Mouse (Mus musculus) intestine, postnatal 0 days (tissue): ENCODE measurements around the gene Gtf2a1. TPM values are rescaled to one million over a fixed set of nuclear protein-coding genes. Genes with fewer than 3 reads are reported as not detected.
"Not testable (repeated sequence)": the region's sequence is repeated elsewhere in the genome, so short reads cannot be mapped to it uniquely, and the experiment has no call there.

Experiments
- ATAC-seq: fragments of 200-750 bp; cut with Nextera tagmentation; 2 replicates; pipeline ENCODE4 v1.8.0; 2017; ENCODE audit warnings: mild to moderate bottlenecking, moderate TSS enrichment, moderate library complexity
- H3K27ac ChIP-seq: fragments of 300-500 bp; sonication (generic); 2 replicates; pipeline ENCODE4 v1.5.1; 2014; ENCODE audit warnings: mild to moderate bottlenecking, low read depth, low read length, moderate library complexity
- H3K27me3 ChIP-seq: fragments of 300-500 bp; sonication (generic); replicated peaks from 2 replicates; pipeline ENCODE4 v1.6.1; 2014; ENCODE audit warnings: low read length, mixed read lengths; ENCODE audit not compliant: control insufficient read depth, insufficient read depth
- H3K36me3 ChIP-seq: fragments of 300-500 bp; sonication (generic); 2 replicates; pipeline ENCODE4 v1.6.1; 2014; ENCODE audit warnings: mild to moderate bottlenecking, moderate library complexity; ENCODE audit not compliant: control insufficient read depth, insufficient read depth
- H3K4me1 ChIP-seq: fragments of 300-500 bp; sonication (generic); replicated peaks from 2 replicates; pipeline ENCODE4 v1.6.1; 2014; ENCODE audit warnings: antibody characterized with exemption, low read length, mixed read lengths; ENCODE audit not compliant: control insufficient read depth, insufficient read depth
- H3K4me2 ChIP-seq: fragments of 300-500 bp; sonication (generic); replicated peaks from 2 replicates; pipeline ENCODE4 v1.6.1; 2014; ENCODE audit warnings: low read depth, mild to moderate bottlenecking, moderate library complexity
- H3K4me3 ChIP-seq: fragments of 300-500 bp; sonication (generic); 2 replicates; pipeline ENCODE4 v1.5.1; 2014; ENCODE audit warnings: low read depth, low read length
- H3K9ac ChIP-seq: fragments of 300-500 bp; sonication (generic); 2 replicates; pipeline ENCODE4 v1.6.1; 2014; ENCODE audit warnings: mild to moderate bottlenecking, low read depth, low read length
- H3K9me3 ChIP-seq: fragments of 300-500 bp; sonication (generic); 2 replicates; pipeline ENCODE4 v1.6.1; 2016; ENCODE audit warnings: mixed run types; ENCODE audit not compliant: control insufficient read depth
- CTCF ChIP-seq: sonication (generic); IDR thresholded peaks from 2 replicates; pipeline ENCODE4 v1.5.1; 2016; ENCODE audit warnings: low read depth, mild to moderate bottlenecking, control low read depth, antibody characterized with exemption, moderate library complexity
- WGBS: fragments of 180-500 bp; shearing (Covaris S2); extraction: QIAGEN DNeasy Blood & Tissue Kit; methylation state at CpG from one replicate; pipeline ENCODE4 v1.1.7; 2014; 5-methylcytosine and 5-hydroxymethylcytosine counted together
- polyA plus RNA-seq: library from polyadenylated mRNA; unstranded; fragments of >200 nt; fragmentation: Nextera tagmentation; extraction: Ambion mirVana; gene quantifications from 2 replicates; pipeline ENCODE4 v1.2.1, GENCODE M21; 2015

Gene Gtf2a1
- polyA plus RNA-seq, 1 experiment from 2014 or later, result 15.3 TPM

- Histone ChIP-seq H3K27me3 (no peaks in the 10 kb centered on the region), H3K4me3 (no peak overlapping the region), H3K27ac (no peak overlapping the region), H3K4me1 (no peaks in the 10 kb centered on the region), H3K36me3 (peaks cover 52% of the 10 kb centered on the region), H3K9ac (no peak overlapping the region), H3K9me3 (no peaks in the 10 kb centered on the region), H3K4me2 (no peak overlapping the region)
- no peak for ATAC-seq
- 91% methylated on average over 4 of the region's 4 CpGs for WGBS
- no peak for TF ChIP-seq CTCF
These were observed 23.1 kb downstream of the Gtf2a1 start for GRCm38 (mm10) chr12:91567145-91567544.

GRCm38 (mm10) chr12:91558152-91558551 lies 32.1 kb downstream of the Gtf2a1 start:
- H3K9ac ChIP-seq, H3K4me1 ChIP-seq, H3K36me3 ChIP-seq, H3K4me2 ChIP-seq, H3K9me3 ChIP-seq, ATAC-seq, H3K4me3 ChIP-seq, H3K27me3 ChIP-seq, H3K27ac ChIP-seq: not testable (repeated sequence)
- WGBS, result 97% methylated on average over 4 of the region's 4 CpGs

- not testable (repeated sequence) for H3K4me3 ChIP-seq, H3K27me3 ChIP-seq, H3K4me1 ChIP-seq, H3K4me2 ChIP-seq, H3K27ac ChIP-seq, H3K36me3 ChIP-seq, H3K9ac ChIP-seq, H3K9me3 ChIP-seq
- WGBS, result 71% methylated on average over 8 of the region's 8 CpGs
- ATAC-seq, result peak; percentile 82
These were observed 32.8 kb downstream of the Gtf2a1 start for GRCm38 (mm10) chr12:91557358-91558005.

GRCm38 (mm10) chr12:91551773-91552526 lies 38.3 kb downstream of the Gtf2a1 start:
- peak; percentile 70; the same call in 1 of the 2 replicates for ATAC-seq
- Histone ChIP-seq H3K27ac (no peak overlapping the region), H3K27me3 (no peaks in the 10 kb centered on the region), H3K9ac (no peak overlapping the region), H3K9me3 (no peaks in the 10 kb centered on the region), H3K4me1 (0 out of 2 replicates have a peak, but pooled peaks cover 3% of the 10 kb centered on the region), H3K4me2 (no peak overlapping the region), H3K36me3 (no peaks in the 10 kb centered on the region), H3K4me3 (no peak overlapping the region)
- TF ChIP-seq CTCF, result no peak
- 28% methylated on average over 19 of the region's 19 CpGs for WGBS

- no peak overlapping the region for H3K27ac ChIP-seq
- H3K9me3 ChIP-seq, result no peaks in the 10 kb centered on the region
- no peak overlapping the region for H3K4me3 ChIP-seq
- no peak overlapping the region for H3K4me2 ChIP-seq
- ATAC-seq, result no peak
- no peaks in the 10 kb centered on the region for H3K27me3 ChIP-seq
- H3K4me1 ChIP-seq, result 0 out of 2 replicates have a peak, but pooled peaks cover 3% of the 10 kb centered on the region
- WGBS, result 62% methylated on average over 9 of the region's 9 CpGs
- H3K36me3 ChIP-seq, result no peaks in the 10 kb centered on the region
- H3K9ac ChIP-seq, result no peak overlapping the region
- TF ChIP-seq CTCF, result no peak
These were observed 40.8 kb downstream of the Gtf2a1 start for GRCm38 (mm10) chr12:91549471-91549870.

GRCm38 (mm10) chr12:91540202-91540601 lies 50.1 kb downstream of the Gtf2a1 start:
- WGBS, result 95% methylated on average over 7 of the region's 7 CpGs
- Histone ChIP-seq H3K4me1 (no peaks in the 10 kb centered on the region), H3K4me3 (no peak overlapping the region), H3K27me3 (no peaks in the 10 kb centered on the region), H3K36me3 (no peaks in the 10 kb centered on the region), H3K9ac (no peak overlapping the region), H3K27ac (no peak overlapping the region), H3K9me3 (no peaks in the 10 kb centered on the region), H3K4me2 (no peak overlapping the region)
- TF ChIP-seq CTCF, result no peak
- no peak for ATAC-seq
